Mouse (Mus musculus): Measurements from ENCODE around the gene Stk19. TPM values are rescaled to one million over a fixed set of nuclear protein-coding genes. Genes with fewer than 3 reads are reported as not detected.

The Stk19 gene
- total and polyA plus RNA-seq, 3 experiments: 8.5 to 17.3 (median 9.5) TPM

- no peak for DNase-seq
- intact Hi-C loops (cut with DNase I): loop anchor here (5.0 to 10.0 kb wide), 2 partner anchors 34 to 376 kb away; partner anchors contain the start of genes Atp6v1g2 and Nfkbil1
- TF ChIP-seq CTCF (IDR thresholded peaks at IDR 0.05) (no peak), POLR2A (IDR thresholded peaks at IDR 0.05; ENCODE audit: insufficient read depth, low read depth, low read length) (no peak), EP300 (IDR thresholded peaks at IDR 0.05; ENCODE audit: insufficient read depth, low read depth, low read length) (no peak)
- Histone ChIP-seq H3K9ac (ENCODE audit: low read depth, low read length) (no peak overlapping the region), H3K27me3 (ENCODE audit: control insufficient read depth, insufficient read depth, low read length) (no peaks in the 10 kb centered on the region), H3K27ac (no peak overlapping the region), H3K4me1 (ENCODE audit: control insufficient read depth, insufficient read depth, low read length) (no peaks in the 10 kb centered on the region), H3K79me2 (replicated peaks; ENCODE audit: control insufficient read depth, insufficient read depth, low read length) (no peaks in the 10 kb centered on the region), H3K36me3 (ENCODE audit: control insufficient read depth, insufficient read depth, low read length) (no peaks in the 10 kb centered on the region), H3K4me3 (no peak overlapping the region)
- WGBS: 47% methylated on average over 4 of the region's 4 CpGs
These were observed 21.9 kb upstream of the Stk19 start for GRCm38 (mm10) chr17:34858670-34859069.

GRCm38 (mm10) chr17:34855825-34856224, 19.1 kb upstream of the Stk19 start:
- Histone ChIP-seq H3K27ac (no peak overlapping the region), H3K27me3 (ENCODE audit: control insufficient read depth, insufficient read depth, low read length) (no peaks in the 10 kb centered on the region), H3K4me3 (no peak overlapping the region), H3K9ac (ENCODE audit: low read depth, low read length) (no peak overlapping the region), H3K79me2 (replicated peaks; ENCODE audit: control insufficient read depth, insufficient read depth, low read length) (no peaks in the 10 kb centered on the region), H3K4me1 (ENCODE audit: control insufficient read depth, insufficient read depth, low read length) (no peaks in the 10 kb centered on the region), H3K36me3 (ENCODE audit: control insufficient read depth, insufficient read depth, low read length) (no peaks in the 10 kb centered on the region)
- DNase-seq: peak in 1 of 2 experiments; percentile 66
- 25% methylated on average over 3 of the region's 3 CpGs for WGBS
- intact Hi-C loops (cut with DNase I): loop anchor here (1.0 to 10.0 kb wide), 4 partner anchors 36 to 379 kb away; partner anchors contain the start of genes Atp6v1g2 and Nfkbil1
- TF ChIP-seq CTCF (IDR thresholded peaks at IDR 0.05) (peak; percentile 93), POLR2A (IDR thresholded peaks at IDR 0.05; ENCODE audit: insufficient read depth, low read depth, low read length) (no peak), EP300 (IDR thresholded peaks at IDR 0.05; ENCODE audit: insufficient read depth, low read depth, low read length) (0 out of 2 replicates have a peak, but pooled peaks have one; percentile 31)

GRCm38 (mm10) chr17:34854761-34855160, 18.0 kb upstream of the Stk19 start:
- Histone ChIP-seq H3K36me3 (ENCODE audit: control insufficient read depth, insufficient read depth, low read length) (no peaks in the 10 kb centered on the region), H3K79me2 (replicated peaks; ENCODE audit: control insufficient read depth, insufficient read depth, low read length) (no peaks in the 10 kb centered on the region), H3K27me3 (ENCODE audit: control insufficient read depth, insufficient read depth, low read length) (no peaks in the 10 kb centered on the region), H3K4me1 (ENCODE audit: control insufficient read depth, insufficient read depth, low read length) (no peaks in the 10 kb centered on the region; the same call in 1 of the 2 replicates), H3K4me3 (no peak overlapping the region), H3K27ac (no peak overlapping the region), H3K9ac (ENCODE audit: low read depth, low read length) (no peak overlapping the region)
- no peak for DNase-seq
- intact Hi-C loops (cut with DNase I): loop anchor here (5.0 to 10.0 kb wide), 2 partner anchors 38 to 380 kb away; partner anchors contain the start of genes Atp6v1g2 and Nfkbil1
- no peak for TF ChIP-seq POLR2A (IDR thresholded peaks at IDR 0.05; ENCODE audit: insufficient read depth, low read depth, low read length)
- TF ChIP-seq EP300 (IDR thresholded peaks at IDR 0.05; ENCODE audit: insufficient read depth, low read depth, low read length): no peak
- TF ChIP-seq CTCF (IDR thresholded peaks at IDR 0.05): no peak
- WGBS: 60% methylated on average over 3 of the region's 3 CpGs

GRCm38 (mm10) chr17:34853511-34853910, 16.8 kb upstream of the Stk19 start:
- H3K27me3 ChIP-seq (ENCODE audit: control insufficient read depth, insufficient read depth, low read length): no peaks in the 10 kb centered on the region
- H3K36me3 ChIP-seq (ENCODE audit: control insufficient read depth, insufficient read depth, low read length): no peaks in the 10 kb centered on the region
- intact Hi-C loops (cut with DNase I): loop anchor here (10.0 kb wide), 1 partner anchor 381 kb away; the partner anchor contains the start of genes Atp6v1g2 and Nfkbil1
- no peak overlapping the region for H3K9ac ChIP-seq (ENCODE audit: low read depth, low read length)
- peaks cover 3% of the 10 kb centered on the region for H3K4me1 ChIP-seq (ENCODE audit: control insufficient read depth, insufficient read depth, low read length)
- H3K79me2 ChIP-seq (replicated peaks; ENCODE audit: control insufficient read depth, insufficient read depth, low read length): no peaks in the 10 kb centered on the region
- TF ChIP-seq POLR2A (IDR thresholded peaks at IDR 0.05; ENCODE audit: insufficient read depth, low read depth, low read length) (no peak), EP300 (IDR thresholded peaks at IDR 0.05; ENCODE audit: insufficient read depth, low read depth, low read length) (no peak)
- no peak overlapping the region for H3K27ac ChIP-seq
- H3K4me3 ChIP-seq: no peak overlapping the region
- 76% methylated on average over 8 of the region's 8 CpGs for WGBS
- DNase-seq: no peak

- WGBS: 2% methylated on average over 25 of the region's 25 CpGs
- Histone ChIP-seq H3K4me3 (peak overlapping the region; percentile 100), H3K27me3 (ENCODE audit: control insufficient read depth, insufficient read depth, low read length) (no peaks in the 10 kb centered on the region), H3K36me3 (ENCODE audit: control insufficient read depth, insufficient read depth, low read length) (no peaks in the 10 kb centered on the region), H3K27ac (peak overlapping the region; percentile 69), H3K4me1 (ENCODE audit: control insufficient read depth, insufficient read depth, low read length) (peaks cover 3% of the 10 kb centered on the region), H3K9ac (ENCODE audit: low read depth, low read length) (peak overlapping the region; percentile 81), H3K79me2 (replicated peaks; ENCODE audit: control insufficient read depth, insufficient read depth, low read length) (no peaks in the 10 kb centered on the region)
- no peak for DNase-seq
- intact Hi-C loops (cut with DNase I): loop anchor here (1.0 to 10.0 kb wide), 3 partner anchors 13 to 384 kb away; partner anchors contain the start of genes Atp6v1g2, Dxo and Nfkbil1
- TF ChIP-seq EP300 (IDR thresholded peaks at IDR 0.05; ENCODE audit: insufficient read depth, low read depth, low read length) (no peak), POLR2A (IDR thresholded peaks at IDR 0.05; ENCODE audit: insufficient read depth, low read depth, low read length) (no peak), CTCF (IDR thresholded peaks at IDR 0.05) (no peak)
These were observed 13.9 kb upstream of the Stk19 start for GRCm38 (mm10) chr17:34850517-34851125.
